Mouse (Mus musculus): Measurements from ENCODE around the gene Slc2a3. TPM values are rescaled to one million over a fixed set of nuclear protein-coding genes. Genes with fewer than 3 reads are reported as not detected.
"Not testable (repeated sequence)": the region's sequence is repeated elsewhere in the genome, so short reads cannot be mapped to it uniquely, and the experiment has no call there.

The Slc2a3 gene
- polyA plus RNA-seq, 1 experiment = 102 TPM

GRCm38 (mm10) chr6:122776040-122776439 is 25.4 kb downstream of the Slc2a3 start:
- Histone ChIP-seq H3K4me1 (ENCODE audit: control insufficient read depth, insufficient read depth, low read length) (peaks cover under 1% of the 10 kb centered on the region; the same call in 1 of the 2 replicates), H3K27ac (ENCODE audit: insufficient read depth, low read length) (no peak overlapping the region), H3K4me3 (replicated peaks; ENCODE audit: insufficient read depth, low read depth, low read length) (no peak overlapping the region), H3K27me3 (ENCODE audit: control insufficient read depth, insufficient read depth, low read length) (no peaks in the 10 kb centered on the region)
- TF ChIP-seq CTCF (IDR thresholded peaks at IDR 0.05; ENCODE audit: borderline replicate concordance, insufficient read depth, low read depth, low read length) (no peak), POLR2A (IDR thresholded peaks at IDR 0.05; ENCODE audit: borderline replicate concordance, insufficient read depth, low read length) (no peak)
- 85% methylated on average over 7 of the region's 7 CpGs for WGBS
- DNase-seq = no peak

GRCm38 (mm10) chr6:122774345-122774744 is 27.1 kb downstream of the Slc2a3 start:
- no peak for DNase-seq

GRCm38 (mm10) chr6:122772701-122773100 is 28.7 kb downstream of the Slc2a3 start:
- TF ChIP-seq CTCF (IDR thresholded peaks at IDR 0.05; ENCODE audit: borderline replicate concordance, insufficient read depth, low read depth, low read length) (no peak), POLR2A (IDR thresholded peaks at IDR 0.05; ENCODE audit: borderline replicate concordance, insufficient read depth, low read length) (no peak)
- no peak for DNase-seq
- peaks cover 26% of the 10 kb centered on the region for H3K4me1 ChIP-seq (ENCODE audit: control insufficient read depth, insufficient read depth, low read length)
- no peak overlapping the region for H3K27ac ChIP-seq (ENCODE audit: insufficient read depth, low read length)
- H3K27me3 ChIP-seq (ENCODE audit: control insufficient read depth, insufficient read depth, low read length) = no peaks in the 10 kb centered on the region
- no peak overlapping the region for H3K4me3 ChIP-seq (replicated peaks; ENCODE audit: insufficient read depth, low read depth, low read length)
- WGBS = 76% methylated on average over 6 of the region's 6 CpGs

More at GRCm38 (mm10) chr6:122774345-122774744, 27.1 kb downstream of the Slc2a3 start:
- TF ChIP-seq POLR2A (IDR thresholded peaks at IDR 0.05; ENCODE audit: borderline replicate concordance, insufficient read depth, low read length) = no peak
- no peak for TF ChIP-seq CTCF (IDR thresholded peaks at IDR 0.05; ENCODE audit: borderline replicate concordance, insufficient read depth, low read depth, low read length)
- H3K4me1 ChIP-seq (ENCODE audit: control insufficient read depth, insufficient read depth, low read length) = peaks cover 14% of the 10 kb centered on the region
- no peak overlapping the region for H3K4me3 ChIP-seq (replicated peaks; ENCODE audit: insufficient read depth, low read depth, low read length)
- H3K27ac ChIP-seq (ENCODE audit: insufficient read depth, low read length) = no peak overlapping the region
- H3K27me3 ChIP-seq (ENCODE audit: control insufficient read depth, insufficient read depth, low read length) = no peaks in the 10 kb centered on the region
- WGBS = 93% methylated on average over 1 of the region's 1 CpGs

GRCm38 (mm10) chr6:122770760-122771315 is 30.6 kb downstream of the Slc2a3 start:
- Histone ChIP-seq H3K4me1 (ENCODE audit: control insufficient read depth, insufficient read depth, low read length) (peaks cover 27% of the 10 kb centered on the region), H3K4me3 (replicated peaks; ENCODE audit: insufficient read depth, low read depth, low read length) (no peak overlapping the region), H3K27ac (ENCODE audit: insufficient read depth, low read length) (peak overlapping the region; percentile 81), H3K27me3 (ENCODE audit: control insufficient read depth, insufficient read depth, low read length) (no peaks in the 10 kb centered on the region)
- WGBS = 52% methylated on average over 11 of the region's 11 CpGs
- no peak for TF ChIP-seq POLR2A (IDR thresholded peaks at IDR 0.05; ENCODE audit: borderline replicate concordance, insufficient read depth, low read length)
- TF ChIP-seq CTCF (IDR thresholded peaks at IDR 0.05; ENCODE audit: borderline replicate concordance, insufficient read depth, low read depth, low read length) = no peak
- peak in 1 of 2 experiments; percentile 82 for DNase-seq

GRCm38 (mm10) chr6:122769771-122770759 is 31.4 kb downstream of the Slc2a3 start:
- H3K4me1 ChIP-seq (ENCODE audit: control insufficient read depth, insufficient read depth, low read length) = peaks cover 27% of the 10 kb centered on the region
- DNase-seq = peak in 1 of 2 experiments; percentile 40
- 58% methylated on average over 10 of the region's 10 CpGs for WGBS
- no peaks in the 10 kb centered on the region for H3K27me3 ChIP-seq (ENCODE audit: control insufficient read depth, insufficient read depth, low read length)
- peak overlapping the region; percentile 81 for H3K27ac ChIP-seq (ENCODE audit: insufficient read depth, low read length)
- H3K4me3 ChIP-seq (replicated peaks; ENCODE audit: insufficient read depth, low read depth, low read length) = no peak overlapping the region
- TF ChIP-seq CTCF (IDR thresholded peaks at IDR 0.05; ENCODE audit: borderline replicate concordance, insufficient read depth, low read depth, low read length) (no peak), POLR2A (IDR thresholded peaks at IDR 0.05; ENCODE audit: borderline replicate concordance, insufficient read depth, low read length) (no peak)

GRCm38 (mm10) chr6:122768256-122768655 is 33.2 kb downstream of the Slc2a3 start:
- H3K4me1 ChIP-seq (ENCODE audit: control insufficient read depth, insufficient read depth, low read length) = peaks cover 30% of the 10 kb centered on the region
- WGBS = 7% methylated on average over 5 of the region's 5 CpGs
- no peak overlapping the region for H3K4me3 ChIP-seq (replicated peaks; ENCODE audit: insufficient read depth, low read depth, low read length)
- peak; percentile 43; the same call in 1 of the 2 replicates for TF ChIP-seq POLR2A (IDR thresholded peaks at IDR 0.05; ENCODE audit: borderline replicate concordance, insufficient read depth, low read length)
- no peak for TF ChIP-seq CTCF (IDR thresholded peaks at IDR 0.05; ENCODE audit: borderline replicate concordance, insufficient read depth, low read depth, low read length)
- peak; percentile 73 to 91 for DNase-seq
- peak overlapping the region; percentile 98 for H3K27ac ChIP-seq (ENCODE audit: insufficient read depth, low read length)
- no peaks in the 10 kb centered on the region for H3K27me3 ChIP-seq (ENCODE audit: control insufficient read depth, insufficient read depth, low read length)

GRCm38 (mm10) chr6:122767012-122767411 is 34.4 kb downstream of the Slc2a3 start:
- H3K4me3 ChIP-seq (replicated peaks; ENCODE audit: insufficient read depth, low read depth, low read length); H3K27ac ChIP-seq (ENCODE audit: insufficient read depth, low read length); H3K27me3 ChIP-seq (ENCODE audit: control insufficient read depth, insufficient read depth, low read length); DNase-seq: not testable (repeated sequence)
- 83% methylated on average over 3 of the region's 3 CpGs for WGBS
- H3K4me1 ChIP-seq (ENCODE audit: control insufficient read depth, insufficient read depth, low read length) = peaks cover 30% of the 10 kb centered on the region

Measured in cerebellum, adult 2 months (tissue).